Mouse (Mus musculus) neural tube, embryonic 12.5 days (tissue): ENCODE measurements around the gene Olfr1066. TPM values are rescaled to one million over a fixed set of nuclear protein-coding genes. Genes with fewer than 3 reads are reported as not detected.
"Not testable (repeated sequence)": the region's sequence is repeated elsewhere in the genome, so short reads cannot be mapped to it uniquely, and the experiment has no call there.

Source experiments
- ATAC-seq: fragments of 200-750 bp; cut with Nextera tagmentation; 2 replicates; pipeline ENCODE4 v1.8.0; 2017; ENCODE audit warnings: low read depth, mild to moderate bottlenecking, moderate TSS enrichment, moderate library complexity; ENCODE audit not compliant: low FRiP score
- H3K27ac ChIP-seq: fragments of 300-500 bp; sonication (generic); 2 replicates; pipeline ENCODE4 v1.5.1; 2016
- H3K27me3 ChIP-seq: fragments of 300-500 bp; sonication (generic); replicated peaks from 2 replicates; pipeline ENCODE4 v1.6.1; 2016; ENCODE audit warnings: mild to moderate bottlenecking
- H3K36me3 ChIP-seq: fragments of 300-500 bp; sonication (generic); 2 replicates; pipeline ENCODE4 v1.6.1; 2016; ENCODE audit warnings: mild to moderate bottlenecking
- H3K4me1 ChIP-seq: fragments of 300-500 bp; sonication (generic); 2 replicates; pipeline ENCODE4 v1.6.1; 2016
- H3K4me2 ChIP-seq: fragments of 300-500 bp; sonication (generic); replicated peaks from 2 replicates; pipeline ENCODE4 v1.6.1; 2016; ENCODE audit warnings: mild to moderate bottlenecking
- H3K4me3 ChIP-seq: fragments of 300-500 bp; sonication (generic); 2 replicates; pipeline ENCODE4 v1.5.1; 2016
- H3K9ac ChIP-seq: fragments of 300-500 bp; sonication (generic); 2 replicates; pipeline ENCODE4 v1.6.1; 2016; ENCODE audit warnings: mild to moderate bottlenecking
- H3K9me3 ChIP-seq: fragments of 300-500 bp; sonication (generic); 2 replicates; pipeline ENCODE4 v1.6.1; 2016; ENCODE audit warnings: mild to moderate bottlenecking
- WGBS: fragments of 180-500 bp; shearing (Covaris S2); methylation state at CpG from one replicate; pipeline ENCODE4 v1.1.7; 2016; 5-methylcytosine and 5-hydroxymethylcytosine counted together
- polyA plus RNA-seq: library from polyadenylated mRNA; unstranded; fragments of >200 nt; fragmentation: Nextera tagmentation; extraction: Ambion mirVana; gene quantifications from 2 replicates; pipeline ENCODE4 v1.2.1, GENCODE M21; 2016

Olfr1066 gene
- polyA plus RNA-seq, result not detected in 2 replicates

DNA sequence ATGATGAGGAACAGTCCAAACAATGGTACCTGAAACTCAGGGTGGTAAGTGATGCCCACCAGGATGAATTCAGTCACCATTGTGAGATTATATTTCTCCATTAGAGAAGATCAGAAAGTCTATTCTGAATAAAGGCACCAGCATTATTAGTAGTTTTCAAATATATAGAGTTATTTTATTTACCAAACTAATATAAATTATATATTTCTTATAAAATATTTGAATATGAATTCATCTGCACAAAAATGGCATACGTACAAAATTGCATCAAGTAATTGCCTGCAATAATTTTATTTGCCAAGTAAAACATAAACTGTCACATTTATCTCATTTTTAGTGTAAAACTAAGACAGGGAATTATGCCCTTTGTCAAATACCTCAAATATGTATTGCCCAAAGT, at the start of gene Olfr1066:
Olfr1066 (minus strand) TSS at position 101 of the 400 bp plus-strand sequence.
- H3K36me3 ChIP-seq, result no peaks in the 10 kb centered on the region
- no peaks in the 10 kb centered on the region for H3K9me3 ChIP-seq
- H3K4me3 ChIP-seq, result no peak within 1 kb of the TSS
- no peaks in the 10 kb centered on the region for H3K27me3 ChIP-seq
- no peak within 1 kb of the TSS for H3K27ac ChIP-seq
- ATAC-seq, result no peak
- no peak within 1 kb of the TSS for H3K9ac ChIP-seq
- WGBS, result 88% methylated on average over 1 of the region's 1 CpGs
- H3K4me1 ChIP-seq, result no peaks in the 10 kb centered on the region
- H3K4me2 ChIP-seq, result no peak within 1 kb of the TSS

- H3K4me1 ChIP-seq, result no peaks in the 10 kb centered on the region
- no peak within 1 kb of the TSS for H3K4me2 ChIP-seq
- no peak within 1 kb of the TSS for H3K9ac ChIP-seq
- no peak within 1 kb of the TSS for H3K27ac ChIP-seq
- no peaks in the 10 kb centered on the region for H3K27me3 ChIP-seq
- no peak within 1 kb of the TSS for H3K4me3 ChIP-seq
- WGBS, result 45% methylated on average over 1 of the region's 1 CpGs
- H3K9me3 ChIP-seq, result no peaks in the 10 kb centered on the region
- no peaks in the 10 kb centered on the region for H3K36me3 ChIP-seq
- no peak for ATAC-seq
Measured at GRCm38 (mm10) chr2:86487286-86487685, 31.2 kb upstream of the Olfr1066 start, which contains the start of gene Olfr228. Olfr228 (minus strand) TSS chr2:86487386.

GRCm38 (mm10) chr2:86464442-86465109, 8.5 kb upstream of the Olfr1066 start:
- Histone ChIP-seq H3K27ac (no peak overlapping the region), H3K4me1 (no peaks in the 10 kb centered on the region), H3K36me3 (no peaks in the 10 kb centered on the region), H3K9ac (no peak overlapping the region), H3K9me3 (no peaks in the 10 kb centered on the region), H3K4me3 (no peak overlapping the region), H3K27me3 (no peaks in the 10 kb centered on the region), H3K4me2 (no peak overlapping the region)
- ATAC-seq, result peak; percentile 68
- WGBS, result 45% methylated on average over 10 of the region's 10 CpGs

GRCm38 (mm10) chr2:86460434-86460833, 4.4 kb upstream of the Olfr1066 start:
- Histone ChIP-seq H3K36me3 (no peaks in the 10 kb centered on the region), H3K9ac (no peak overlapping the region), H3K27me3 (no peaks in the 10 kb centered on the region), H3K4me3 (no peak overlapping the region), H3K27ac (no peak overlapping the region), H3K4me2 (no peak overlapping the region), H3K4me1 (no peaks in the 10 kb centered on the region), H3K9me3 (no peaks in the 10 kb centered on the region)
- no peak for ATAC-seq
- 91% methylated on average over 1 of the region's 1 CpGs for WGBS

DNA sequence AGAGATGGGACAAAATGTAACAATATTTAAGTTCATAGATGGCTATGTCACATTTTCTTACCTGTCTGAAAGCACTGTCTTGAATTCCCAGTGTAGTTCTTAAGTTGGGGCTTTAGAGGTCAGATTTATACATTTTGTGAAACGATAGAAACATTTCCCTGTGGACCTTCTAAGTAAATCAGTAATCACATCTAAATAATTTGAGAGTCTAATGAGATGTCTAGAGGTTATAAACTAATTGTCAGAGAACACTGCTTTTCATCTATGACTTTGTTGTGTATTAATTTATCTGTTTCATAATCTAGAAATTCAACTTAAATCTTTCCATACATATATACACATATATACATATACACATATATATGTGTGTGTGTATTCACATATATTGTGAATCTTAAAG, 5.6 kb downstream of the Olfr1066 start, which contains the start of gene Olfr1065:
Olfr1065 (minus strand) TSS at position 101 of the 400 bp plus-strand sequence.
- not testable (repeated sequence) for H3K36me3 ChIP-seq, H3K27ac ChIP-seq, H3K4me1 ChIP-seq, H3K9ac ChIP-seq, H3K27me3 ChIP-seq, ATAC-seq, H3K4me2 ChIP-seq, H3K9me3 ChIP-seq, H3K4me3 ChIP-seq
- WGBS, result 69% methylated on average over 1 of the region's 1 CpGs

DNA sequence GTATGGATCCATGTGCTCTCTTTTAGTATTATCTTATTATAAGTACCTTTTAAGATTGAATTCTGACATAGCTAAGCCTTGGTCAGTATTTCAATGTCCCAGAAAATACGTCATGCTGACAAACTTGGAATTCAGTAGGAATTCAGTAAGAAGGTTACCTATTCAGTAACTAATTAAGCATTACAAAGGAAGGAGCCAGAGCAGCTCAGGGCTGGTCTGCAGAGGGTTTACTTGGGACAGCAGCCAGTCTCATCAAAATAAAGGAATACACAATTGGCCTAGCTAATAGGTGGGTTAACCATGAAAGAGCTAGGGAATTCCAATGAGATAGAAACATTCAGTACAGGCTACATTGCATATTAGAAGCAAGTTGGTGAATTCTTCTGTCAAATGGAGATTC, 14.0 kb downstream of the Olfr1066 start:
- H3K27ac ChIP-seq, ATAC-seq, H3K4me3 ChIP-seq, H3K9ac ChIP-seq, H3K27me3 ChIP-seq, H3K4me2 ChIP-seq, H3K36me3 ChIP-seq, H3K4me1 ChIP-seq, H3K9me3 ChIP-seq: not testable (repeated sequence)
- WGBS, result 76% methylated on average over 1 of the region's 1 CpGs

DNA sequence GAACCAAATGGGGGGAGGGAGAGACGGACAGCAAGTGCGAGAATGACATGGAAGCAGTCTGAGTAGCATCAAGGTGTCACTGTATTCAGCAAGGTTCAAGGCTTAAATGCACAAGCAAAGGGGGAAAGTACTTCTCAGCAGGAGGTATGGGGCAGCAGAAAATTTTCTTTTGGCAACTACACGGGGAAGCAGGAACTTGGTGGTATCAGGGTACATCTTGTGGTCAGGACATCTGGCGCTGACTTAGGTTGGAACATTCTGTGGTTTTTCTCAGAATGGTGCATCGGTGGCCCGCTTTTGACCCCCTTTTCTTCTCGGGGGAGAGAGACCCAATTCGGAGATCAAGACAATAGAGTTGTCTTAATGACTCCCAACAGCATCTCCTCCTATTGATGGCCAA, 27.6 kb downstream of the Olfr1066 start:
- WGBS, result 92% methylated on average over 8 of the region's 8 CpGs
- H3K27ac ChIP-seq, H3K27me3 ChIP-seq, H3K36me3 ChIP-seq, H3K4me1 ChIP-seq, H3K4me3 ChIP-seq, H3K9ac ChIP-seq, H3K4me2 ChIP-seq, ATAC-seq, H3K9me3 ChIP-seq: not testable (repeated sequence)

GRCm38 (mm10) chr2:86426649-86427048, 29.4 kb downstream of the Olfr1066 start, which contains the start of gene Olfr1062:
Olfr1062 (minus strand) TSS chr2:86426749.
- not testable (repeated sequence) for H3K9me3 ChIP-seq, H3K4me1 ChIP-seq, H3K36me3 ChIP-seq, H3K4me2 ChIP-seq, H3K4me3 ChIP-seq, H3K27ac ChIP-seq, ATAC-seq, H3K9ac ChIP-seq, H3K27me3 ChIP-seq

- Histone ChIP-seq H3K36me3 (no peaks in the 10 kb centered on the region), H3K27ac (no peak within 1 kb of the TSS), H3K9me3 (no peaks in the 10 kb centered on the region), H3K4me2 (no peak within 1 kb of the TSS), H3K9ac (no peak within 1 kb of the TSS), H3K4me1 (no peaks in the 10 kb centered on the region), H3K4me3 (no peak within 1 kb of the TSS), H3K27me3 (no peaks in the 10 kb centered on the region)
- ATAC-seq, result no peak
- WGBS, result 86% methylated on average over 1 of the region's 1 CpGs
Measured at GRCm38 (mm10) chr2:86413950-86414349, 42.1 kb downstream of the Olfr1066 start, which contains the start of gene Olfr1061. Olfr1061 (minus strand) TSS chr2:86414050.

Other genes with a start within 250 kb of the Olfr1066 start
- gene Olfr1046, start 237.0 kb downstream of the Olfr1066 start, polyA plus RNA-seq, result not detected in 2 replicates
- gene Olfr1047, start 224.9 kb downstream of the Olfr1066 start, polyA plus RNA-seq, result not detected in 2 replicates
- gene Olfr1048, start 216.0 kb downstream of the Olfr1066 start, polyA plus RNA-seq, result not detected in 2 replicates
- gene Olfr1049, start 197.9 kb downstream of the Olfr1066 start, polyA plus RNA-seq, result not detected in 2 replicates
- not detected in 2 replicates for gene Olfr1051, start 177.2 kb downstream of the Olfr1066 start, polyA plus RNA-seq
- not detected in 2 replicates for gene Olfr1052, start 163.8 kb downstream of the Olfr1066 start, polyA plus RNA-seq
- not detected in 2 replicates for gene Olfr1053, start 141.0 kb downstream of the Olfr1066 start, polyA plus RNA-seq
- gene Olfr1054, start 120.8 kb downstream of the Olfr1066 start, polyA plus RNA-seq, result not detected in 2 replicates
- gene Olfr1055, start 106.0 kb downstream of the Olfr1066 start, polyA plus RNA-seq, result not detected in 2 replicates
- not detected in 2 replicates for gene Olfr1056, start 93.8 kb downstream of the Olfr1066 start, polyA plus RNA-seq
- gene Olfr1057, start 77.9 kb downstream of the Olfr1066 start, polyA plus RNA-seq, result not detected in 2 replicates
- gene Olfr1058, start 67.7 kb downstream of the Olfr1066 start, polyA plus RNA-seq, result not detected in 2 replicates
- not detected in 2 replicates for gene Olfr1061, start 42.2 kb downstream of the Olfr1066 start, polyA plus RNA-seq
- gene Olfr1062, start 29.5 kb downstream of the Olfr1066 start, polyA plus RNA-seq, result not detected in 2 replicates
- not detected in 2 replicates for gene Olfr1065, start 5.7 kb downstream of the Olfr1066 start, polyA plus RNA-seq
- gene Olfr228, start 31.1 kb upstream of the Olfr1066 start, polyA plus RNA-seq, result not detected in 2 replicates
- not detected in 2 replicates for gene Olfr1076, start 52.2 kb upstream of the Olfr1066 start, polyA plus RNA-seq
- not detected in 2 replicates for gene Olfr1079, start 86.2 kb upstream of the Olfr1066 start, polyA plus RNA-seq
- gene Olfr1080, start 102.0 kb upstream of the Olfr1066 start, polyA plus RNA-seq, result not detected in 2 replicates
- gene Olfr1082, start 142.7 kb upstream of the Olfr1066 start, polyA plus RNA-seq, result not detected in 2 replicates
- not detected in 2 replicates for gene Olfr1084, start 183.5 kb upstream of the Olfr1066 start, polyA plus RNA-seq
- not detected in 2 replicates for gene Olfr1085, start 205.8 kb upstream of the Olfr1066 start, polyA plus RNA-seq
- gene Olfr1086, start 223.8 kb upstream of the Olfr1066 start, polyA plus RNA-seq, result not detected in 2 replicates
- gene Olfr1087, start 242.1 kb upstream of the Olfr1066 start, polyA plus RNA-seq, result not detected in 2 replicates